Mouse (Mus musculus) brain, adult 2 months (tissue): ENCODE measurements at regions not wholly inside any gene's neighbourhood (a gene's known extent, or its start where the extent isn't known, plus 50 kb on each side); places are given as distances from the start of the nearest gene placed in this dataset.

ENCODE experiments used
- DNase-seq: peaks from one replicate; pipeline ENCODE4 v3.0.0; 2011; ENCODE audit warnings: low read depth, low spot score

GRCm38 (mm10) chrX:19597302-19597701 is 116.2 kb upstream of the Tex13c3 start:
- peak; percentile 56 for DNase-seq

GRCm38 (mm10) chrX:19555944-19556343 is 74.8 kb upstream of the Tex13c3 start:
- peak; percentile 54 for DNase-seq
